Mouse (Mus musculus) large intestine, adult 2 months (tissue): Measurements from ENCODE around the gene Surf1. TPM values are rescaled to one million over a fixed set of nuclear protein-coding genes. Genes with fewer than 3 reads are reported as not detected.

Experiments
- DNase-seq: peaks from one replicate; pipeline ENCODE4 v3.0.0-alpha.2; 2012; ENCODE audit warnings: low read depth, low spot score
- WGBS: fragments of 180-500 bp; shearing (Covaris S2); methylation state at CpG from one replicate; pipeline ENCODE4 v1.1.7; 2018; 5-methylcytosine and 5-hydroxymethylcytosine counted together
- polyA plus RNA-seq: library from polyadenylated mRNA; depleted of rRNA; stranded (reverse); fragments of >200 nt; gene quantifications from 2 replicates; pipeline ENCODE4 v1.2.3, GENCODE M21; 2012

Gene Surf1
- polyA plus RNA-seq, 1 experiment = 44.4 TPM

GRCm38 (mm10) chr2:26930390-26930789 lies 14.1 kb upstream of the Surf1 start:
- DNase-seq = no peak
- WGBS = 4% methylated on average over 1 of the region's 1 CpGs

- WGBS = 79% methylated on average over 6 of the region's 6 CpGs
- no peak for DNase-seq
Measured at GRCm38 (mm10) chr2:26927745-26928476, 11.6 kb upstream of the Surf1 start.

GRCm38 (mm10) chr2:26921784-26922183 lies 5.5 kb upstream of the Surf1 start:
- no peak for DNase-seq
- 15% methylated on average over 9 of the region's 9 CpGs for WGBS

- DNase-seq = no peak
- WGBS = 77% methylated on average over 6 of the region's 6 CpGs
Measured at GRCm38 (mm10) chr2:26920190-26920855, 4.0 kb upstream of the Surf1 start.

- no peak for DNase-seq
- WGBS = 77% methylated on average over 3 of the region's 3 CpGs
Measured at GRCm38 (mm10) chr2:26919684-26920083, 3.4 kb upstream of the Surf1 start.

GRCm38 (mm10) chr2:26916738-26917137 lies 408 bp upstream of the Surf1 start:
- no peak for DNase-seq
- under 1% methylated on average over 13 of the region's 13 CpGs for WGBS

- WGBS = 53% methylated on average over 8 of the region's 8 CpGs
Measured at GRCm38 (mm10) chr2:26914148-26914941, 2.0 kb downstream of the Surf1 start.

GRCm38 (mm10) chr2:26913416-26914147 lies 2.7 kb downstream of the Surf1 start:
- 73% methylated on average over 17 of the region's 17 CpGs for WGBS
- no peak for DNase-seq

More at GRCm38 (mm10) chr2:26914148-26914941, 2.0 kb downstream of the Surf1 start:
- no peak for DNase-seq

GRCm38 (mm10) chr2:26912253-26912770 lies 4.0 kb downstream of the Surf1 start:
- WGBS = 28% methylated on average over 5 of the region's 5 CpGs
- no peak for DNase-seq

GRCm38 (mm10) chr2:26910994-26911765 lies 5.2 kb downstream of the Surf1 start:
- under 1% methylated on average over 37 of the region's 37 CpGs for WGBS
- DNase-seq = no peak

GRCm38 (mm10) chr2:26910124-26910993 lies 6.0 kb downstream of the Surf1 start, which contains the start of the genes Med22 and Rpl7a:
Med22 (minus strand) TSS chr2:26910677.
Rpl7a (plus strand) TSS chr2:26910764.
- under 1% methylated on average over 74 of the region's 74 CpGs for WGBS
- DNase-seq = peak; percentile 92

- DNase-seq = no peak
Measured at GRCm38 (mm10) chr2:26909387-26909784, 6.9 kb downstream of the Surf1 start.

GRCm38 (mm10) chr2:26908710-26909386 lies 7.5 kb downstream of the Surf1 start:
- 40% methylated on average over 18 of the region's 18 CpGs for WGBS
- DNase-seq = no peak

GRCm38 (mm10) chr2:26907109-26907508 lies 9.2 kb downstream of the Surf1 start:
- DNase-seq = no peak
- WGBS = 17% methylated on average over 4 of the region's 4 CpGs

GRCm38 (mm10) chr2:26906431-26906830 lies 9.9 kb downstream of the Surf1 start:
- no peak for DNase-seq

GRCm38 (mm10) chr2:26905936-26906335 lies 10.4 kb downstream of the Surf1 start:
- WGBS = 93% methylated on average over 2 of the region's 2 CpGs
- DNase-seq = no peak

More at GRCm38 (mm10) chr2:26906431-26906830, 9.9 kb downstream of the Surf1 start:
- 94% methylated on average over 3 of the region's 3 CpGs for WGBS

- DNase-seq = no peak
- WGBS = 2% methylated on average over 7 of the region's 7 CpGs
Measured at GRCm38 (mm10) chr2:26903311-26903710, 13.0 kb downstream of the Surf1 start.
